Mouse (Mus musculus): ENCODE data around the gene Capn15.

DNA sequence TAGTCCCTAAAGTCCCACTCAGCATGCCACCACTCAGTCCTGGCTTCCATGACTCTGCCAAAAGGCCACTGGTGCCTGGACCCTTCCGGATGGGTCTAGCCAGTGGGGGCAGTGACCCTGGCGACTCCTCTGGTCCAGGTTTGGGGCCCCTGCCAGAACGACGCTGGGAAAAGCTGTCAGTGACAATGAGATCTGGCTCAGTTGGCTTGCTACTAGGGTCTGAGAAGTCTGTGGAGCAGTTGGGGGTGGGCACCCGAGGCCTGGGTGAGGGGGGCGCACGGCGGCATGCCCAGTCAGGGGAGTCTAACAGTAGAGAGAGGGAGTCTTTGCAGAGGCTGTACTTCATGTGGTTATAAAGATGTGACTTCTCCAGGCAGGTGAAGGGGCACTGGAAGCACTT, 37.5 kb downstream of the Capn15 start:
- no peak for TF ChIP-seq CTCF (IDR thresholded peaks at IDR 0.05 in 2 of 3, conservative IDR thresholded peaks at IDR 0.05 in 1 of 3; ENCODE audit: control insufficient read depth in 1 of 3, insufficient read depth in 1 of 3, low read depth in 2 of 3, low read length in 3 of 3, poor library complexity in 1 of 3, severe bottlenecking in 1 of 3)
- TF ChIP-seq POLR2A (IDR thresholded peaks at IDR 0.05; ENCODE audit: control insufficient read depth in 1 of 2, insufficient read depth in 1 of 2, low read depth in 1 of 2, low read length in 2 of 2, poor library complexity in 1 of 2) = no peak
- no peak for TF ChIP-seq MXI1 (IDR thresholded peaks at IDR 0.05; ENCODE audit: low read depth, low read length)
- no peak for TF ChIP-seq MYC (IDR thresholded peaks at IDR 0.05; ENCODE audit: low read depth, low read length)
- TF ChIP-seq TCF12 (IDR thresholded peaks at IDR 0.05; ENCODE audit: low read depth, low read length) = no peak
- no peak for TF ChIP-seq MEF2A (IDR thresholded peaks at IDR 0.05; ENCODE audit: extremely low read depth, insufficient replicate concordance, low read depth, low read length, poor library complexity, severe bottlenecking)
- no peak for TF ChIP-seq CHD2 (IDR thresholded peaks at IDR 0.05; ENCODE audit: low read length)
- TF ChIP-seq EP300 (IDR thresholded peaks at IDR 0.05; ENCODE audit: low read depth in 1 of 2, low read length in 2 of 2) = no peak
- TF ChIP-seq ZMIZ1 (IDR thresholded peaks at IDR 0.05; ENCODE audit: low read depth, low read length) = no peak
- TF ChIP-seq TBP (IDR thresholded peaks at IDR 0.05; ENCODE audit: low read depth, low read length) = no peak
- no peak for TF ChIP-seq RCOR1 (IDR thresholded peaks at IDR 0.05; ENCODE audit: low read depth, low read length)
- TF ChIP-seq MAZ (IDR thresholded peaks at IDR 0.05; ENCODE audit: low read depth, low read length) = no peak
- no peak for TF ChIP-seq RAD21 (IDR thresholded peaks at IDR 0.05; ENCODE audit: low read depth, low read length)
- no peak for TF ChIP-seq MYB (IDR thresholded peaks at IDR 0.05; ENCODE audit: low read depth, low read length)

Measured in MEL (cell line).